Mouse (Mus musculus) urinary bladder, postnatal 10 days (tissue): ENCODE results near the gene Senp6.

Source experiments
- DNase-seq: peaks from one replicate; pipeline ENCODE4 v3.0.0; 2022; ENCODE audit warnings: low spot score

Gene Senp6

DNA sequence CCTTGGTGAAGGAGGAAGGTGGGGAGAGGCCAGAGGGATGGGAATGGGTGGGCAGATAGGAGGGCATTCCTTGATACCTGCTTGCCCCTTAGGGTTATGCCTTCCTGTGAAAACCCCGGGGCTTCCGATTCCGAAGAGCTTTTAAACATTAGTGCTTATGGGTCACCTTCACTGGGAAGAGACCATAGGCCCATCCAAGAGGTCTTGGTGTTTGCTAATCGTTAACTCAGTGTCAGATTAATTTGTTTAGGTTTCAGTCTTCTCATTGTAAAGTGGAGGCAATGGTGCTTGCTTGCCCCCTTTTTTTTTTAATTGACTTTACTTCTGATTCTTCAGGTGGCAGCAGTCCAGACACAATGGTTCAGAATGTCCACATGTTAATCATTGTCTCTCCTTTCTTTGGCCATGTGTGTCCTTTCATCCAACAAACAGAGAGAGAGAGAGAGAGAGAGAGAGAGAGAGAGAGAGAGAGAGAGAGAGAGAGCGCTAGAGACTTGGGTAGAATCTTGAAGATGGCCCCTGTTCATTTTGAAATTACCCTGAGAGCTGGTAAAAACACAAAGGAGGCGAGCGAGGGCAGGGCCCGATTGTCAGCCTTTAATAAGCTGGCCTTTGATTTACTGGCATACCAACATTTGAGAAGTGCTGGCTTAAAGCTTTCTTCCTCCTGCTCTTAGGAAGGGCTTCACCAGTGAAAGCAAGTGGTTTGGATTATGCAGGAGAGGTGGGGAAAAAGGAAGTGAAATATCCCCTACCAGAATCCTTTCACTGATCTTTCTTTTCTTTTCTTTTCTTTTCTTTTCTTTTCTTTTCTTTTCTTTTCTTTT, 105.9 kb downstream of the Senp6 start:
- no peak for DNase-seq

DNA sequence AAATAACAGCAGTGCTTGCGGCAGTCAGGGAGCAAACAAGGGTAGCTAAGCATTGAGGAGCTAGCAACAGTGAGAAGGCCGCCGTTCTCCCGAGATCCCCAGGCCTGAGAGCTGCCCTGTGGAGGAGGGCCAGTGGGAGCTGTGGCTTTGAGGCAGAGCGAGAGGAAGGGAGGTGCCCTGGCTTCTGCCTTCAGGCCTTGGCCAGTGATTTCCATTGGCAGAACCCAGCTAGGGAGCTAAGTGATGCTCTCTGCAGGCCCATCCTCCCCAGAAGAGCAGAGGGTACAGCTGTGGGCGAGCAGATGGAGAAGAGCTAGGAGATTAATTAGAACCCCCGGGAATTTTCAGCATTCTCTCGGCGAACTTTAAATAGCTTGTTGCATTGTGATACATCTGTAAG, 106.9 kb downstream of the Senp6 start:
- no peak for DNase-seq

DNA sequence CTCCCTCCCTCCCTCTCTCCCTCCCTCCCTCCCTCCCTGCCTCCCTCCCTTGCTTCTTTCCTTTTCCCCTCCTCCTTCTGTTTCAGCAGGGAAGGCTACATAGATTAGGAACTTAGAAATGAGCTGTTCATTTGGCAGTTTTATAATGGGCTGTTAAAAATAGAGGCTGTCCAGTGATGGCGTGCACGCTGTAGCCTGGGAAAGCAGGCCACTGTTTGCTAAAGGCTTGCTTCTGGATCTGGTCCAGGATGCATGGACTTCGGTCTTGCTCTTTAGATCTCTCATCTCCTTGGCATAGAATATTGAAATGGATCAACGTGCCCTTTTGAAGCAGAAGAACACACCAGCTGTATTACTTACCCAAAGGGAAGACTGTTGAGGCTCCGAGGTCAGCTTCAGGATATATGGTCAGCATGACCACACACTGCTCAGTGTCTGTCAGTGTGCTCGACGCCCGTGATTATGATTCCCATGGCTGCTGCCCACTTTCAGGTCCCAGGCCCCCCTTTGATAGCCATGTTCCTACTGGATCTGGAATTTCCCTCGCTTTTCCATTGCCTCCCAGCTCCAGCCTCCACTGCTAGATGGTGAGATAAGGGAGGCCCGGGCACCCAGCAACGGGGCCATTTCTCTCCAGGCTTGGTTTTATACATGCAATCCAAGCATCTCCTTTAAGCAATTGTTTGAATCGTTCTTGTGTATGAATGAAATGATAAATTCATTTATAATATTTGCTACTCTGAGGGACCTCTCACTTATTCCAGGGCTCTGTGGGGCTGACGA, 110.2 kb downstream of the Senp6 start:
- DNase-seq, result no peak

DNA sequence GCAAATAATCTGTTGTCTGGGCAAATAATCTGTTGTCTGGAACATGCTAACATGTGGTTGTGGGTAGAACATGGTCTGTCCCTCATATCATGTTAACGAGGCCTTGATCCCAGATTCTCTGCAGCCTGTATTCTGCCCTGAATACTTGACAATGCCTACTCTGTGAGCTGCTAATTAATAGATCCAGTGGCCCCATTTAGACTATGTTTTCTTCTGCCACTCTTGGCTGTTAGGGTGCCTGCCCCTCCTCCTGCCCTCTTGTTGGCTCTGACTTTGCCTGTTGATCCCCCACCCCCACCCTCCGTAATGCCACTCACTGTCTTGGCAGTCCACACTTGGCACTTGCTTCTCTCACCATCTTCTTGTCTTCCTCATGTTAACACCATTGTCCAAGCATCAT, 112.0 kb downstream of the Senp6 start:
- DNase-seq, result no peak

DNA sequence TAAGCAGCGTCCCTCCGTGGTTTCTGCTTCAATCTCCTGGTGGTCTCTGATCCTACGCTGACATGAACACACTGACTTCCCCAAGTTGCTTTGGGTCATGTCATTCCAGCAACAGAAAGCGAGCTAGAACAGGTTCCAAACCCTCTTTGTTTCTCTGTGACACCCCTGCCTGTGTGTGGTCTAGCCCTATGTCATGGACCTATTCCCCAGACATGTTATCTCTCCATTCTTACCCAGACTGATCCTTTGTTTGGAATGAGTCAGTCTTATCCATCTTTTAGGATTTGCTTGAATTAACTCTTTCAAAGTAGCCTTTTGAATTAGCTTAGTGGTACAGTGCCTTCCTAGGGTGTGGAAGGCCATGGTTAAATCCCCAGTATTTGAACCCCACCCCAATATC, 113.0 kb downstream of the Senp6 start:
- no peak for DNase-seq

DNA sequence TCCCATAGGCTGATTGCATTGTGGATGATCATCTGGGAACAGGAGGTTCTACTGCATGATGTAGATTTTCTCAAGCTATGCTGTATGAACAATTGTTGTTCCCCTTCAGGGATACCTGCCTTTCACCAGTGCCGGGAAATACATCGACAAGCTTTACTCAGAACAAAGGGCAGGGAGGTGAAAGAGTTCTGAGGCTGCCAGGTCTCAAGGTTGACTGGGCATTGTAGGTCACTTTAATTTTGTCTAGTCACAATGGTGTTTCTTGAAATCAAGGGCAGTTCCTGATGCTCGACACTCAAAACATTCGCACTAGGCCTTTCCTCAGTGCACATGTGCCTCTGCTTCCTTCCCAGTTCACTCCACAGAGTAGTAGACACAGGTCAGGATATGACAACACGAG, 114.1 kb downstream of the Senp6 start:
- DNase-seq, result no peak

DNA sequence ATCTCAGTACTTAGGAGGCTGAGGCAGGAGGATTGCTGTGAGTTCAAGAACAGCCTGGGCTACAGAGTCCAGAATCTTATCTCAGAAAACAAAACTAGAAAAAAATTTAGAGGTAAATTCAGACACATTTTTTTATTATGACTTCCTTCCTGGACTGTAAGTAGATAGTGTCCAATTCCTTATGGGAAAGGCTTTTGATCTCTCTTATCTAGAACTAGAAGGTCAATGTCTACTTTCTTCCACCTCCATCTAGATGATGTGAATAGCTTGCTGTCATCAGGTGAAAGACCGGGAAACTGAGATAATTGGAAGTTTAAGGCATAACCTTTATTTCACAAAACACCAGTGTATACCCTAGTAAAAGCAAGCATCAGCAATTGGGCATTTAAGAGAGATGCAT, 115.0 kb downstream of the Senp6 start:
- no peak for DNase-seq

DNA sequence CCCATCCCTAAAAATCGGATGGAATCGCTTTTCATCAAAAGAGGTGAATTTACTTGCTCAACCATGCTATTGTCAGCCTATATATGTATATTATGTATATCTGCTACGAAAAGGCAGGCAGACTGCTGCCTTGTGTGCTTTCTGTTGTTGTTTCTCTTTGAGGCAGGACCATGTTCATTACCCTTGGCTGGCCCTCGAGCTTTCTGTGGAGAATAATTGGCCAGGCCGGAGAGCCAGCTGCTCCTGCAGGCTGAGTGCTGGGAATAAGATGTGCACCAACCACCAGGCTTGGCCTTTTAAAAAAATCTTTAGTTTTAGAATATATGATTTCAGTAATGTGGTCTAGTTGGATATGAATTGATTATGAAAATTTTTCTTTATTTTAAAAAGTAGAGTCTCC, 117.4 kb downstream of the Senp6 start:
- no peak for DNase-seq

DNA sequence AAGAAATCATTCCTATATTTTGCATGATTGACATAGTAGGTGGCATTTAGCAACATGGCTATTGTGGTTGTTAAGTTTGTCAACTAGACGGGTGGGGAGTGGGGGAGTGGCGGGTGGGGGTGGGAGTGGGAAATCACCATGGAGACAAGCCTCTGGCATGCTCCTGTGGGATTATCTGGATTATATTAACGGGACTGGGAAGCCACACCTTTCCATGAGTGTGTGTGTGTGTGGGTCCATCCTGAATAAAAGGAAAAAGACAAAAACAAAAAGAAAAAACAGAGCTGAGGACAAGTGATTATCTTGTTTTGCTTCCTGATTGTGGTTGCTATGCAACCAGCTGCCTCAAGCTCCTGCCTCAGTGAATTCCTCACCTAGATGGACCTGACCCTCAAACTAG, 119.0 kb downstream of the Senp6 start:
- no peak for DNase-seq

DNA sequence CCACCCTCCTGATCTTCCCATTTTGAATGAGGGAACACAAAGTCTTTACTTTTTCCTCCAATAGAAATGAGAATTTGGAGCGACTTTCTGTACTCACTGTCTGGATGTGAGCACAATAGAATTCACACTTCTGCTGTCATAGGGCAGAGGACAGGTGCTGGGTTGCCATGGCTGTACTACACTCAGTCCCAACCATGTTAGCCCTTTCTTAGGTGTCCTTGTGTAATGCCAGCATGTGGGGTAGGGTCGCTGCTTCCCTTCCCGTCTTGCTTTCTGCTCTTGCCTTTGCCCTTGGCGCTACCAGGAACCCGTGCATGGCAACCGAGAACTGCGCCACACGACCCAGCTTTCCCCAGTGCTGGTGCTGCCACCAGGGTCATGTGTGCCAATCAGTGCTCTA, 120.0 kb downstream of the Senp6 start:
- no peak for DNase-seq

DNA sequence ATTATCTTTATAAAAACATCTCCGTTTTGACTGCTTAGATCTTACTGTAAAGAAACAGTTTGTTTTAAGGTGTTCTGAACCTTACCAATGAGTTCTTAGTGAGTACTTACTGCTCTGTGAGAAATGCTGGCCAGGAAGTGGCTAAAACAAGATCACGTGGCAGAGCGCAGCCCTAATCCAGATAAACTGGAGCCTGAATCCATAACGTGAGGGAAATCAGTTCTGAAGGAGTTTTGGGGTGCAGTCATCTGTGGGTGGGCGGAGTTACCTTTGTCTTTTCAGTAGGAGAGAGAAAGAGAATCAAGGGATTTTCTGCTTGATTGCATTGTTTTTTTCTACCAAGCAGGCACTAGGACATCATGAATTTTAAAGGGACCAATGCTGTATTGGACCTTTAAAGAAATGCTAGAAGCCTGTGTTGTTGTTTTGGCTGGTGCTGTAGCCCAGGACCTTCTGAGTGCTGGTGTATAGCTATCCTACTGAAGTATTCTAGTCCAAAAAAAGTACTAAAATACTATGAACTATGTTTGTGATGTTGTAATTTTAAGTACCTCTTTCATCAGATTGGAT, 121.7 kb downstream of the Senp6 start:
- no peak for DNase-seq

DNA sequence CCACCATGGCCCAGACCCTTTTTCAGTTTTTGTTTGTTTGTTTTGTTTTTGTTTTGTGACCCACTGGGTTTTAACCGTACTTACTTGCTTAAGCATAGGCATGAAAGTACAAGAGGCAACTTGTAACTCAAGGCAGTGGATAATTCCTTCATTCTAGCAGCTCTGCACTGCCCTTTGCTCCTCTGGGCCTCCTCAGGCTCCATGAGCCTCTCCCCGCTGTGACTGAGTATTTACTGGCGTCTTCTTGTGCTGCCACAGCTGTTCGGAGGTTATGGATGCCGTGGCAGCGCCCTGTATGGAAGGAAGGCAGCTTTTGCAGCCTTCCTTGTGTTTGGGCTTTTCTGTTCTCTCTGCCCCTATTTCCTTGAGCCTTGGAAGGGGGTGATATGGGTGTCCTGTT, 124.5 kb downstream of the Senp6 start:
- no peak for DNase-seq

DNA sequence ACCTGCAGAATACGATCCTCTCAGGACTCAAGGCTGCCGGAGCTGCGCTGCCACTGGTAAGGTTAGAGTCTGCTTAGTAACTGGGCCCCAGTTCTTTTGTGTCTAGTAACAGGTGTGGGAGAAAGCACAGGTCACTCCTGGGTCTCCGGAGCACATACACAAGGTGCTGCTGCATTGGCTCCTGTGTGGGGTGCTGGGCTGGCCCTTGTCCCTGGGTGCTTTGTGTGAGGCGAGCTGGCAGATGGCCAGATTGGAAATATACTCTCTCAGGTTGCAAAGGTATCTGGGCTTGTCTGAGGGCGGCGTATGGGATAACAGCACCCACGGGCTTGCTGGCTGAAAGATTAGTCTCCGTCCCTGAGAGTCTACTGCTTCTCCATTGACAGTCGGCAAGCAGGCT, 125.6 kb downstream of the Senp6 start:
- DNase-seq, result no peak

DNA sequence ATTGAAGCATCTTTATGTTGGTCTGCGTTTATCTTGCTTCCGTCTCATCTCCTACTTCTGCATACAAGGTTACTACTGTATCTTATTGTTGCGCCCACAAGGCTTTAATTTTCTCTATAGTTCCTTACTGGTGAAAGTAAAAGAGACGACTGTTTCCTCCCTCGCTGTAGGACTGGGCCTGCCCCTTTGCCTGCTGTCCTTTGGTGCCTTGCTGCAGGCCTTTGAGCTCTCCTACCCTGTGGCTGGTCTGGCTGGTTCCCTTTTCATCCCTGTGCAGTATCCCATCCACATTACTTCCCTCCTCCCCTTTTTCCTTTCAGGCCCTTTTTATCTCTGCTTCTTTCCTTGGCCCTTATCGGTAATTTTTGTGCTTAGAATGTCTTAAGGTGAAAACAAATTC, 127.7 kb downstream of the Senp6 start:
- no peak for DNase-seq
